Mouse (Mus musculus): ENCODE measurements around the gene Ski. TPM values are rescaled to one million over a fixed set of nuclear protein-coding genes. Genes with fewer than 3 reads are reported as not detected.

The Ski gene
- total RNA-seq, 2 experiments from 2014 or later = 133 to 138 TPM

- DNase-seq (ENCODE audit: low spot score in 2 of 2) = peak in 1 of 2 experiments; percentile 68
Observed at GRCm38 (mm10) chr4:155135909-155136585, 86.3 kb downstream of the Ski start.

GRCm38 (mm10) chr4:155134686-155135172, 87.7 kb downstream of the Ski start:
- no peak for DNase-seq (ENCODE audit: low spot score in 2 of 2)

- peak in 1 of 2 experiments; percentile 63 for DNase-seq (ENCODE audit: low spot score in 2 of 2)
Observed at GRCm38 (mm10) chr4:155133658-155134417, 88.6 kb downstream of the Ski start.

GRCm38 (mm10) chr4:155133188-155133587, 89.2 kb downstream of the Ski start:
- DNase-seq (ENCODE audit: low spot score in 2 of 2) = no peak

- DNase-seq (ENCODE audit: low spot score in 2 of 2) = no peak
Observed at GRCm38 (mm10) chr4:155130616-155131015, 91.8 kb downstream of the Ski start.

- peak; percentile 59 to 79 for DNase-seq (ENCODE audit: low spot score in 2 of 2)
Observed at GRCm38 (mm10) chr4:155129996-155130395, 92.4 kb downstream of the Ski start.

GRCm38 (mm10) chr4:155129132-155129917, 93.1 kb downstream of the Ski start:
- no peak for DNase-seq (ENCODE audit: low spot score in 2 of 2)

GRCm38 (mm10) chr4:155128411-155128810, 94.0 kb downstream of the Ski start:
- DNase-seq (ENCODE audit: low spot score in 2 of 2) = no peak

GRCm38 (mm10) chr4:155126602-155127372, 95.6 kb downstream of the Ski start:
- DNase-seq (ENCODE audit: low spot score in 2 of 2) = no peak

- no peak for DNase-seq (ENCODE audit: low spot score in 2 of 2)
Observed at GRCm38 (mm10) chr4:155126194-155126593, 96.2 kb downstream of the Ski start.

GRCm38 (mm10) chr4:155125310-155125709, 97.1 kb downstream of the Ski start:
- DNase-seq (ENCODE audit: low spot score in 2 of 2) = no peak

- no peak for DNase-seq (ENCODE audit: low spot score in 2 of 2)
Observed at GRCm38 (mm10) chr4:155123868-155124534, 98.4 kb downstream of the Ski start.

GRCm38 (mm10) chr4:155122444-155123040, 99.8 kb downstream of the Ski start:
- DNase-seq (ENCODE audit: low spot score in 2 of 2) = peak; percentile 73 to 79

GRCm38 (mm10) chr4:155121915-155122443, 100.4 kb downstream of the Ski start:
- DNase-seq (ENCODE audit: low spot score in 2 of 2) = no peak

- DNase-seq (ENCODE audit: low spot score in 2 of 2) = no peak
Observed at GRCm38 (mm10) chr4:155121222-155121621, 101.2 kb downstream of the Ski start.

- DNase-seq (ENCODE audit: low spot score in 2 of 2) = no peak
Observed at GRCm38 (mm10) chr4:155120583-155120982, 101.8 kb downstream of the Ski start.

GRCm38 (mm10) chr4:155120038-155120437, 102.4 kb downstream of the Ski start:
- no peak for DNase-seq (ENCODE audit: low spot score in 2 of 2)

- DNase-seq (ENCODE audit: low spot score in 2 of 2) = no peak
Observed at GRCm38 (mm10) chr4:155118278-155118677, 104.1 kb downstream of the Ski start.

- no peak for DNase-seq (ENCODE audit: low spot score in 2 of 2)
Observed at GRCm38 (mm10) chr4:155117396-155117978, 104.9 kb downstream of the Ski start.

Measured in gastrocnemius, postnatal 4 days (tissue).